Mouse (Mus musculus): Measurements from ENCODE around the gene 1190005I06Rik. TPM values are rescaled to one million over a fixed set of nuclear protein-coding genes. Genes with fewer than 3 reads are reported as not detected.
A peak's percentile ranks its signal among the peaks of the same experiment; 100 is the strongest.

The 1190005I06Rik gene
- 8.3 and 10.1 TPM in 2 replicates for polyA plus RNA-seq (2015; fragmentation: Nextera tagmentation; extraction: Ambion mirVana)

- 28% methylated on average over 7 of the region's 7 CpGs for WGBS
- H3K9me3 ChIP-seq (replicated peaks) = no peaks in the 10 kb centered on the region
These were observed at the start of gene 1190005I06Rik for GRCm38 (mm10) chr8:120647532-120647931. Gene 1190005I06Rik (minus strand): TSS chr8:120647632.

GRCm38 (mm10) chr8:120696401-120697153 is 49.1 kb upstream of the 1190005I06Rik start:
- no peak overlapping the region for H3K9ac ChIP-seq
- 40% methylated on average over 13 of the region's 13 CpGs for WGBS
- no peaks in the 10 kb centered on the region for H3K9me3 ChIP-seq (replicated peaks)
- ATAC-seq (ENCODE audit: insufficient number of reproducible peaks, low FRiP score, low TSS enrichment, low read depth) = no peak
- no peaks in the 10 kb centered on the region for H3K36me3 ChIP-seq
- no peak overlapping the region for H3K4me2 ChIP-seq (replicated peaks)
- H3K27me3 ChIP-seq = no peaks in the 10 kb centered on the region
- H3K4me3 ChIP-seq (replicated peaks) = no peak overlapping the region
- 0 out of 2 replicates have a peak overlapping the region, but pooled peaks have one; percentile 9 for H3K27ac ChIP-seq (replicated peaks)
- peaks cover 31% of the 10 kb centered on the region for H3K4me1 ChIP-seq

More at GRCm38 (mm10) chr8:120647532-120647931, at the start of gene 1190005I06Rik:
- no peak within 1 kb of the TSS for H3K4me2 ChIP-seq (replicated peaks)
- H3K4me3 ChIP-seq (replicated peaks) = no peak within 1 kb of the TSS
- no peak within 1 kb of the TSS for H3K27ac ChIP-seq (replicated peaks)
- no peak within 1 kb of the TSS for H3K9ac ChIP-seq
- H3K4me1 ChIP-seq = peaks cover 13% of the 10 kb centered on the region
- H3K36me3 ChIP-seq = no peaks in the 10 kb centered on the region; the same call in 1 of the 2 replicates
- no peaks in the 10 kb centered on the region for H3K27me3 ChIP-seq
- ATAC-seq (ENCODE audit: insufficient number of reproducible peaks, low FRiP score, low TSS enrichment, low read depth) = no peak

GRCm38 (mm10) chr8:120693861-120694493 is 46.5 kb upstream of the 1190005I06Rik start:
- Histone ChIP-seq H3K9me3 (replicated peaks) (no peaks in the 10 kb centered on the region), H3K4me2 (replicated peaks) (no peak overlapping the region), H3K4me1 (peaks cover 26% of the 10 kb centered on the region), H3K9ac (no peak overlapping the region), H3K27ac (replicated peaks) (no peak overlapping the region), H3K27me3 (no peaks in the 10 kb centered on the region), H3K4me3 (replicated peaks) (no peak overlapping the region), H3K36me3 (no peaks in the 10 kb centered on the region)
- no peak for ATAC-seq (ENCODE audit: insufficient number of reproducible peaks, low FRiP score, low TSS enrichment, low read depth)
- 46% methylated on average over 22 of the region's 22 CpGs for WGBS

- ATAC-seq (ENCODE audit: insufficient number of reproducible peaks, low FRiP score, low TSS enrichment, low read depth) = no peak
- Histone ChIP-seq H3K4me1 (peaks cover 16% of the 10 kb centered on the region), H3K9ac (no peak overlapping the region), H3K27me3 (no peaks in the 10 kb centered on the region; the same call in 1 of the 2 replicates), H3K36me3 (no peaks in the 10 kb centered on the region), H3K4me2 (replicated peaks) (no peak overlapping the region), H3K27ac (replicated peaks) (no peak overlapping the region), H3K9me3 (replicated peaks) (no peaks in the 10 kb centered on the region), H3K4me3 (replicated peaks) (no peak overlapping the region)
- WGBS = 60% methylated on average over 4 of the region's 4 CpGs
These were observed 45.5 kb upstream of the 1190005I06Rik start for GRCm38 (mm10) chr8:120692934-120693333.

GRCm38 (mm10) chr8:120688511-120688910 is 41.1 kb upstream of the 1190005I06Rik start:
- H3K9me3 ChIP-seq (replicated peaks) = no peaks in the 10 kb centered on the region
- H3K4me3 ChIP-seq (replicated peaks) = no peak overlapping the region
- H3K4me2 ChIP-seq (replicated peaks) = no peak overlapping the region
- peaks cover 34% of the 10 kb centered on the region for H3K4me1 ChIP-seq
- ATAC-seq (ENCODE audit: insufficient number of reproducible peaks, low FRiP score, low TSS enrichment, low read depth) = no peak
- H3K9ac ChIP-seq = no peak overlapping the region
- WGBS = 88% methylated on average over 7 of the region's 7 CpGs
- no peaks in the 10 kb centered on the region; the same call in 1 of the 2 replicates for H3K27me3 ChIP-seq
- H3K27ac ChIP-seq (replicated peaks) = no peak overlapping the region
- no peaks in the 10 kb centered on the region for H3K36me3 ChIP-seq

GRCm38 (mm10) chr8:120687786-120688185 is 40.4 kb upstream of the 1190005I06Rik start:
- H3K9me3 ChIP-seq (replicated peaks) = no peaks in the 10 kb centered on the region
- no peak overlapping the region for H3K27ac ChIP-seq (replicated peaks)
- H3K4me3 ChIP-seq (replicated peaks) = no peak overlapping the region
- no peaks in the 10 kb centered on the region; the same call in 1 of the 2 replicates for H3K27me3 ChIP-seq
- no peak for ATAC-seq (ENCODE audit: insufficient number of reproducible peaks, low FRiP score, low TSS enrichment, low read depth)
- no peaks in the 10 kb centered on the region for H3K36me3 ChIP-seq
- no peak overlapping the region for H3K4me2 ChIP-seq (replicated peaks)
- peaks cover 34% of the 10 kb centered on the region for H3K4me1 ChIP-seq
- WGBS = 73% methylated on average over 8 of the region's 8 CpGs
- H3K9ac ChIP-seq = no peak overlapping the region

GRCm38 (mm10) chr8:120686576-120686975 is 39.1 kb upstream of the 1190005I06Rik start:
- Histone ChIP-seq H3K4me3 (replicated peaks) (no peak overlapping the region), H3K4me1 (peaks cover 34% of the 10 kb centered on the region), H3K27me3 (no peaks in the 10 kb centered on the region; the same call in 1 of the 2 replicates), H3K36me3 (no peaks in the 10 kb centered on the region), H3K9ac (no peak overlapping the region), H3K9me3 (replicated peaks) (no peaks in the 10 kb centered on the region), H3K27ac (replicated peaks) (peak overlapping the region; percentile 61; the same call in 1 of the 2 replicates), H3K4me2 (replicated peaks) (no peak overlapping the region)
- ATAC-seq (ENCODE audit: insufficient number of reproducible peaks, low FRiP score, low TSS enrichment, low read depth) = no peak
- WGBS = 59% methylated on average over 5 of the region's 5 CpGs

- no peaks in the 10 kb centered on the region; the same call in 1 of the 2 replicates for H3K27me3 ChIP-seq
- no peak overlapping the region for H3K4me3 ChIP-seq (replicated peaks)
- no peak for ATAC-seq (ENCODE audit: insufficient number of reproducible peaks, low FRiP score, low TSS enrichment, low read depth)
- H3K9ac ChIP-seq = no peak overlapping the region
- H3K9me3 ChIP-seq (replicated peaks) = no peaks in the 10 kb centered on the region
- H3K27ac ChIP-seq (replicated peaks) = peak overlapping the region; percentile 61
- WGBS = 76% methylated on average over 13 of the region's 13 CpGs
- H3K36me3 ChIP-seq = no peaks in the 10 kb centered on the region
- peaks cover 34% of the 10 kb centered on the region for H3K4me1 ChIP-seq
- no peak overlapping the region for H3K4me2 ChIP-seq (replicated peaks)
These were observed 38.6 kb upstream of the 1190005I06Rik start for GRCm38 (mm10) chr8:120686051-120686450.

- H3K27me3 ChIP-seq = no peaks in the 10 kb centered on the region; the same call in 1 of the 2 replicates
- no peaks in the 10 kb centered on the region for H3K9me3 ChIP-seq (replicated peaks)
- H3K36me3 ChIP-seq = no peaks in the 10 kb centered on the region
- 76% methylated on average over 8 of the region's 8 CpGs for WGBS
- peak overlapping the region; percentile 63 for H3K27ac ChIP-seq (replicated peaks)
- H3K4me3 ChIP-seq (replicated peaks) = no peak overlapping the region
- no peak overlapping the region for H3K9ac ChIP-seq
- no peak overlapping the region for H3K4me2 ChIP-seq (replicated peaks)
- peaks cover 34% of the 10 kb centered on the region for H3K4me1 ChIP-seq
- no peak for ATAC-seq (ENCODE audit: insufficient number of reproducible peaks, low FRiP score, low TSS enrichment, low read depth)
These were observed 38.2 kb upstream of the 1190005I06Rik start for GRCm38 (mm10) chr8:120685591-120685990.

- H3K4me1 ChIP-seq = peaks cover 34% of the 10 kb centered on the region
- H3K27me3 ChIP-seq = no peaks in the 10 kb centered on the region; the same call in 1 of the 2 replicates
- no peak overlapping the region for H3K4me2 ChIP-seq (replicated peaks)
- no peaks in the 10 kb centered on the region for H3K9me3 ChIP-seq (replicated peaks)
- ATAC-seq (ENCODE audit: insufficient number of reproducible peaks, low FRiP score, low TSS enrichment, low read depth) = no peak
- H3K9ac ChIP-seq = no peak overlapping the region
- no peaks in the 10 kb centered on the region for H3K36me3 ChIP-seq
- 33% methylated on average over 5 of the region's 5 CpGs for WGBS
- H3K27ac ChIP-seq (replicated peaks) = peak overlapping the region; percentile 63
- H3K4me3 ChIP-seq (replicated peaks) = no peak overlapping the region
These were observed 37.7 kb upstream of the 1190005I06Rik start for GRCm38 (mm10) chr8:120685097-120685496.

GRCm38 (mm10) chr8:120684082-120684481 is 36.6 kb upstream of the 1190005I06Rik start:
- Histone ChIP-seq H3K27ac (replicated peaks) (no peak overlapping the region), H3K36me3 (no peaks in the 10 kb centered on the region), H3K4me1 (peaks cover 34% of the 10 kb centered on the region), H3K4me3 (replicated peaks) (no peak overlapping the region), H3K9ac (no peak overlapping the region), H3K9me3 (replicated peaks) (no peaks in the 10 kb centered on the region), H3K27me3 (no peaks in the 10 kb centered on the region; the same call in 1 of the 2 replicates), H3K4me2 (replicated peaks) (no peak overlapping the region)
- WGBS = 71% methylated on average over 5 of the region's 5 CpGs
- ATAC-seq (ENCODE audit: insufficient number of reproducible peaks, low FRiP score, low TSS enrichment, low read depth) = no peak
